Mouse (Mus musculus) thymus, adult 2 months (tissue): ENCODE data around the gene Pik3cb.
A peak's percentile ranks its signal among the peaks of the same experiment; 100 is the strongest.

Experiments
- CTCF ChIP-seq: fragments of 200-500 bp; IDR thresholded peaks from 2 replicates; pipeline ENCODE4 v1.5.1; 2012; ENCODE audit warnings: mild to moderate bottlenecking, control low read depth, low read length, moderate library complexity, borderline replicate concordance; ENCODE audit not compliant: control insufficient read depth, poor library complexity, insufficient read depth; ENCODE audit errors: extremely low read depth
- POLR2A ChIP-seq: fragments of 200-500 bp; IDR thresholded peaks from 2 replicates; pipeline ENCODE4 v1.6.1; 2012; ENCODE audit warnings: mild to moderate bottlenecking, low read length, control low read depth, moderate library complexity; ENCODE audit not compliant: control insufficient read depth, poor library complexity, insufficient read depth; ENCODE audit errors: extremely low read depth

- TF ChIP-seq CTCF, result peak; percentile 83; the same call in 1 of the 2 replicates
- no peak for TF ChIP-seq POLR2A
Measured at GRCm38 (mm10) chr9:99062544-99062943, 77.9 kb downstream of the Pik3cb start.
